Mouse (Mus musculus) heart, embryonic 14.5 days (tissue): ENCODE measurements around the gene Msl1. TPM values are rescaled to one million over a fixed set of nuclear protein-coding genes. Genes with fewer than 3 reads are reported as not detected.

Experiments
- ATAC-seq: fragments of 200-750 bp; cut with Nextera tagmentation; 2 replicates; pipeline ENCODE4 v1.8.0; 2017; ENCODE audit warnings: low read depth, moderate TSS enrichment; ENCODE audit not compliant: insufficient number of reproducible peaks, insufficient read depth, low FRiP score
- H3K27ac ChIP-seq, 2 experiments: fragments of 200-500 bp in 1 of 2; fragments of 300-500 bp in 1 of 2; sonication (generic) in 1 of 2; replicated peaks in 1 of 2; 2 replicates each; pipeline ENCODE4 v1.5.1; 2012 to 2014; ENCODE audit warnings: low read depth in 2 of 2, low read length in 2 of 2, control low read depth in 1 of 2, mild to moderate bottlenecking in 1 of 2, mixed read lengths in 1 of 2; ENCODE audit not compliant: control insufficient read depth in 1 of 2, insufficient read depth in 1 of 2
- H3K27me3 ChIP-seq: fragments of 300-500 bp; sonication (generic); 2 replicates; pipeline ENCODE4 v1.6.1; 2014; ENCODE audit warnings: mild to moderate bottlenecking, low read length, control low read depth; ENCODE audit not compliant: control insufficient read depth, insufficient read depth
- H3K36me3 ChIP-seq: fragments of 300-500 bp; sonication (generic); 2 replicates; pipeline ENCODE4 v1.6.1; 2014; ENCODE audit warnings: mild to moderate bottlenecking, control low read depth, low read length, mixed read lengths; ENCODE audit not compliant: control insufficient read depth, insufficient read depth
- H3K4me1 ChIP-seq, 2 experiments: fragments of 200-500 bp in 1 of 2; fragments of 300-500 bp in 1 of 2; sonication (generic) in 1 of 2; 2 replicates each; pipeline ENCODE4 v1.6.1; 2012 to 2014; ENCODE audit warnings: low read length in 2 of 2, control low read depth in 1 of 2, mixed read lengths in 1 of 2; ENCODE audit not compliant: control insufficient read depth in 2 of 2, insufficient read depth in 2 of 2
- H3K4me2 ChIP-seq: fragments of 300-500 bp; sonication (generic); 2 replicates; pipeline ENCODE4 v1.6.1; 2014; ENCODE audit warnings: mild to moderate bottlenecking, low read length
- H3K4me3 ChIP-seq, 2 experiments: fragments of 200-500 bp in 1 of 2; fragments of 300-500 bp in 1 of 2; sonication (generic) in 1 of 2; 2 replicates each; pipeline ENCODE4 v1.5.1; 2012 to 2014; ENCODE audit warnings: low read length in 2 of 2, mild to moderate bottlenecking in 2 of 2, control low read depth in 1 of 2, low read depth in 1 of 2, moderate library complexity in 1 of 2; ENCODE audit not compliant: control insufficient read depth in 1 of 2, insufficient read depth in 1 of 2
- H3K9ac ChIP-seq: fragments of 300-500 bp; sonication (generic); 2 replicates; pipeline ENCODE4 v1.6.1; 2014; ENCODE audit warnings: mild to moderate bottlenecking, low read length
- H3K9me3 ChIP-seq: fragments of 300-500 bp; sonication (generic); 2 replicates; pipeline ENCODE4 v1.6.1; 2016; ENCODE audit warnings: low read length, control low read depth; ENCODE audit not compliant: control insufficient read depth
- WGBS: fragments of 180-500 bp; shearing (Covaris S2); extraction: QIAGEN DNeasy Blood & Tissue Kit; methylation state at CpG from one replicate; pipeline ENCODE4 v1.1.7; 2014; 5-methylcytosine and 5-hydroxymethylcytosine counted together
- polyA plus RNA-seq: library from polyadenylated mRNA; unstranded; fragments of >200 nt; fragmentation: Nextera tagmentation; extraction: Ambion mirVana; gene quantifications from 2 replicates; pipeline ENCODE4 v1.2.1, GENCODE M21; 2014

Gene Msl1
- polyA plus RNA-seq, 1 experiment from 2014 or later = 15.3 TPM

GRCm38 (mm10) chr11:98769007-98769954 lies 26.0 kb upstream of the Msl1 start:
- peak overlapping the region; percentile 58 for H3K4me2 ChIP-seq
- H3K4me3 ChIP-seq = peak overlapping the region in 1 of 2 experiments; percentile 24; a peak in 1 of 4 replicates
- whole genome bisulfite sequencing = 63% methylated on average over 25 of the region's 25 CpGs
- no peak for ATAC-seq
- peak overlapping the region; percentile 90 to 94 for H3K27ac ChIP-seq
- H3K9ac ChIP-seq = peak overlapping the region; percentile 51; the same call in 1 of the 2 replicates
- peaks cover 62 to 87% of the 10 kb centered on the region in 2 experiments for H3K4me1 ChIP-seq
- H3K27me3 ChIP-seq = no peaks in the 10 kb centered on the region
- no peaks in the 10 kb centered on the region for H3K9me3 ChIP-seq
- H3K36me3 ChIP-seq = peaks cover 47% of the 10 kb centered on the region

GRCm38 (mm10) chr11:98770096-98770975 lies 25.0 kb upstream of the Msl1 start:
- Histone ChIP-seq H3K9me3 (no peaks in the 10 kb centered on the region), H3K27ac (peak overlapping the region in 1 of 2 experiments; percentile 94; a peak in 2 of 4 replicates), H3K9ac (0 out of 2 replicates have a peak overlapping the region, but pooled peaks have one; percentile 27), H3K36me3 (peaks cover 37% of the 10 kb centered on the region), H3K4me1 (peaks cover 64 to 88% of the 10 kb centered on the region in 2 experiments), H3K4me3 (no peak overlapping the region), H3K4me2 (no peak overlapping the region), H3K27me3 (no peaks in the 10 kb centered on the region)
- ATAC-seq = no peak
- WGBS = 93% methylated on average over 26 of the region's 26 CpGs

- Histone ChIP-seq H3K36me3 (peaks cover 35% of the 10 kb centered on the region), H3K9me3 (no peaks in the 10 kb centered on the region), H3K27me3 (no peaks in the 10 kb centered on the region), H3K9ac (no peak overlapping the region; the same call in 1 of the 2 replicates), H3K4me1 (peaks cover 63 to 88% of the 10 kb centered on the region in 2 experiments), H3K4me3 (no peak overlapping the region), H3K4me2 (no peak overlapping the region), H3K27ac (peak overlapping the region; percentile 97 to 98; a peak in 3 of 4 replicates)
- no peak for ATAC-seq
- WGBS = 91% methylated on average over 18 of the region's 18 CpGs
Observed at GRCm38 (mm10) chr11:98771131-98771530, 24.2 kb upstream of the Msl1 start.

- Histone ChIP-seq H3K4me1 (peaks cover 64 to 88% of the 10 kb centered on the region in 2 experiments), H3K27ac (peak overlapping the region; percentile 97 to 98), H3K9me3 (no peaks in the 10 kb centered on the region), H3K27me3 (no peaks in the 10 kb centered on the region), H3K9ac (peak overlapping the region; percentile 65), H3K36me3 (peaks cover 35% of the 10 kb centered on the region), H3K4me3 (no peak overlapping the region; a peak in 2 of 4 replicates), H3K4me2 (peak overlapping the region; percentile 91)
- ATAC-seq = no peak
- WGBS = 45% methylated on average over 11 of the region's 11 CpGs
Observed at GRCm38 (mm10) chr11:98771844-98772525, 23.3 kb upstream of the Msl1 start.

GRCm38 (mm10) chr11:98772667-98773171 lies 22.6 kb upstream of the Msl1 start:
- Histone ChIP-seq H3K27me3 (no peaks in the 10 kb centered on the region), H3K9ac (peak overlapping the region; percentile 69), H3K36me3 (peaks cover 35% of the 10 kb centered on the region), H3K9me3 (no peaks in the 10 kb centered on the region), H3K4me3 (no peak overlapping the region; a peak in 2 of 4 replicates), H3K4me1 (peaks cover 63 to 88% of the 10 kb centered on the region in 2 experiments), H3K27ac (peak overlapping the region; percentile 97 to 98), H3K4me2 (peak overlapping the region; percentile 91)
- ATAC-seq = peak; percentile 31
- WGBS = 17% methylated on average over 8 of the region's 8 CpGs

- Histone ChIP-seq H3K36me3 (peaks cover 34% of the 10 kb centered on the region), H3K4me1 (peaks cover 58 to 82% of the 10 kb centered on the region in 2 experiments), H3K27ac (peak overlapping the region; percentile 97 to 98), H3K4me3 (peak overlapping the region; percentile 57 to 60), H3K9ac (peak overlapping the region; percentile 81), H3K4me2 (peak overlapping the region; percentile 91), H3K9me3 (no peaks in the 10 kb centered on the region), H3K27me3 (no peaks in the 10 kb centered on the region)
- under 1% methylated on average over 34 of the region's 37 CpGs for WGBS
- ATAC-seq = peak; percentile 76
Observed at GRCm38 (mm10) chr11:98773635-98774295, 21.6 kb upstream of the Msl1 start.
